Mouse (Mus musculus) intestine, embryonic 16.5 days (tissue): Measurements from ENCODE around the gene Gm10058. TPM values are rescaled to one million over a fixed set of nuclear protein-coding genes. Genes with fewer than 3 reads are reported as not detected.
"Not testable (repeated sequence)": the region's sequence is repeated elsewhere in the genome, so short reads cannot be mapped to it uniquely, and the experiment has no call there.

ENCODE experiments used
- ATAC-seq: fragments of 200-750 bp; cut with Nextera tagmentation; 2 replicates; pipeline ENCODE4 v1.8.0; 2017; ENCODE audit warnings: moderate TSS enrichment, moderate library complexity
- H3K27ac ChIP-seq: fragments of 300-500 bp; sonication (generic); 2 replicates; pipeline ENCODE4 v1.5.1; 2014; ENCODE audit warnings: mild to moderate bottlenecking, low read length
- H3K27me3 ChIP-seq: fragments of 300-500 bp; sonication (generic); replicated peaks from 2 replicates; pipeline ENCODE4 v1.6.1; 2014; ENCODE audit warnings: low read length, control low read depth, mixed read lengths; ENCODE audit not compliant: control insufficient read depth, insufficient read depth
- H3K36me3 ChIP-seq: fragments of 300-500 bp; sonication (generic); 2 replicates; pipeline ENCODE4 v1.6.1; 2014; ENCODE audit warnings: low read length, control low read depth; ENCODE audit not compliant: control insufficient read depth, insufficient read depth
- H3K4me1 ChIP-seq: fragments of 300-500 bp; sonication (generic); 2 replicates; pipeline ENCODE4 v1.6.1; 2014; ENCODE audit warnings: low read length, control low read depth, mixed read lengths; ENCODE audit not compliant: control insufficient read depth, insufficient read depth
- H3K4me2 ChIP-seq: fragments of 300-500 bp; sonication (generic); 2 replicates; pipeline ENCODE4 v1.6.1; 2014; ENCODE audit warnings: low read depth, low read length, control low read depth
- H3K4me3 ChIP-seq: fragments of 300-500 bp; sonication (generic); 2 replicates; pipeline ENCODE4 v1.5.1; 2014; ENCODE audit warnings: mild to moderate bottlenecking, low read length
- H3K9ac ChIP-seq: fragments of 300-500 bp; sonication (generic); 2 replicates; pipeline ENCODE4 v1.6.1; 2014; ENCODE audit warnings: low read depth, low read length
- H3K9me3 ChIP-seq: fragments of 300-500 bp; sonication (generic); 2 replicates; pipeline ENCODE4 v1.6.1; 2016; ENCODE audit warnings: low read length, control low read depth; ENCODE audit not compliant: control insufficient read depth
- whole genome bisulfite sequencing: fragments of 180-500 bp; shearing (Covaris S2); extraction: QIAGEN DNeasy Blood & Tissue Kit; methylation state at CpG from one replicate; pipeline ENCODE4 v1.1.7; 2014; 5-methylcytosine and 5-hydroxymethylcytosine counted together
- polyA plus RNA-seq: library from polyadenylated mRNA; unstranded; fragments of >200 nt; fragmentation: Nextera tagmentation; extraction: Ambion mirVana; gene quantifications from 2 replicates; pipeline ENCODE4 v1.2.1, GENCODE M21; 2015

Gm10058 gene
- polyA plus RNA-seq: not detected in 2 replicates

GRCm38 (mm10) chrX:27946785-27947184 lies at the start of gene Gm10058:
Gm10058 (minus strand) TSS chrX:27946885.
- WGBS: no CpG with 5 or more reads among the region's 5 CpGs
- not testable (repeated sequence) for H3K9ac ChIP-seq, ATAC-seq

More at GRCm38 (mm10) chrX:27946785-27947184, at the start of gene Gm10058:
- H3K4me2 ChIP-seq, H3K27ac ChIP-seq, H3K36me3 ChIP-seq, H3K9me3 ChIP-seq, H3K27me3 ChIP-seq, H3K4me3 ChIP-seq, H3K4me1 ChIP-seq: not testable (repeated sequence)
